Mouse (Mus musculus) ovary, postnatal 10 days (tissue): ENCODE results near the gene Ndufa11.

Experiments used
- DNase-seq: peaks from one replicate; pipeline ENCODE4 v3.0.0; 2022; ENCODE audit warnings: low spot score

The Ndufa11 gene

GRCm38 (mm10) chr17:56716655-56717362 lies 758 bp upstream of the Ndufa11 start:
- peak; percentile 88 for DNase-seq

GRCm38 (mm10) chr17:56722441-56722840 lies 4.9 kb downstream of the Ndufa11 start:
- DNase-seq, result no peak

- DNase-seq, result no peak
Observed at GRCm38 (mm10) chr17:56723419-56724161, 6.0 kb downstream of the Ndufa11 start.

- no peak for DNase-seq
Observed at GRCm38 (mm10) chr17:56727029-56727649, 9.6 kb downstream of the Ndufa11 start.

GRCm38 (mm10) chr17:56727659-56728058 lies 10.1 kb downstream of the Ndufa11 start:
- DNase-seq, result no peak

GRCm38 (mm10) chr17:56728117-56728516 lies 10.6 kb downstream of the Ndufa11 start:
- DNase-seq, result no peak

- DNase-seq, result no peak
Observed at GRCm38 (mm10) chr17:56729151-56729550, 11.6 kb downstream of the Ndufa11 start.

GRCm38 (mm10) chr17:56729656-56730055 lies 12.1 kb downstream of the Ndufa11 start:
- no peak for DNase-seq

GRCm38 (mm10) chr17:56736534-56736933 lies 19.0 kb downstream of the Ndufa11 start:
- no peak for DNase-seq

GRCm38 (mm10) chr17:56738221-56738620 lies 20.7 kb downstream of the Ndufa11 start:
- DNase-seq, result no peak

- DNase-seq, result no peak
Observed at GRCm38 (mm10) chr17:56740118-56740787, 22.7 kb downstream of the Ndufa11 start.

GRCm38 (mm10) chr17:56740788-56741160 lies 23.2 kb downstream of the Ndufa11 start:
- no peak for DNase-seq

- no peak for DNase-seq
Observed at GRCm38 (mm10) chr17:56744173-56744572, 26.6 kb downstream of the Ndufa11 start.

- no peak for DNase-seq
Observed at GRCm38 (mm10) chr17:56751404-56752072, 34.0 kb downstream of the Ndufa11 start.

- DNase-seq, result no peak
Observed at GRCm38 (mm10) chr17:56753452-56753851, 35.9 kb downstream of the Ndufa11 start.

GRCm38 (mm10) chr17:56754271-56755185 lies 37.0 kb downstream of the Ndufa11 start:
- no peak for DNase-seq

GRCm38 (mm10) chr17:56756703-56757399 lies 39.3 kb downstream of the Ndufa11 start:
- no peak for DNase-seq

- DNase-seq, result peak; percentile 73
Observed at GRCm38 (mm10) chr17:56757416-56758123, 40.0 kb downstream of the Ndufa11 start, which contains the start of gene Nrtn. Gene Nrtn (minus strand): TSS chr17:56757530.

GRCm38 (mm10) chr17:56758132-56758531 lies 40.6 kb downstream of the Ndufa11 start:
- peak; percentile 42 for DNase-seq
